Mouse (Mus musculus) heart, postnatal 25 days (tissue): ENCODE data around the gene Ankrd33. TPM values are rescaled to one million over a fixed set of nuclear protein-coding genes. Genes with fewer than 3 reads are reported as not detected.
"Not testable (repeated sequence)": the region's sequence is repeated elsewhere in the genome, so short reads cannot be mapped to it uniquely, and the experiment has no call there.

Experiments
- DNase-seq: peaks from one replicate; pipeline ENCODE4 v3.0.0; 2022; ENCODE audit warnings: low spot score
- intact Hi-C: fragments of 180-260 bp; cut with DNase I; formaldehyde crosslinking; loops from one replicate; pipeline ENCODE4 v1.15.1; 2025
- total RNA-seq, 2 experiments: library from RNA; stranded (reverse); gene quantifications; 2 replicates each; pipeline ENCODE4 v1.2.3; 2021

Gene Ankrd33
- total RNA-seq, 2 experiments from 2014 or later, result not detected

DNA sequence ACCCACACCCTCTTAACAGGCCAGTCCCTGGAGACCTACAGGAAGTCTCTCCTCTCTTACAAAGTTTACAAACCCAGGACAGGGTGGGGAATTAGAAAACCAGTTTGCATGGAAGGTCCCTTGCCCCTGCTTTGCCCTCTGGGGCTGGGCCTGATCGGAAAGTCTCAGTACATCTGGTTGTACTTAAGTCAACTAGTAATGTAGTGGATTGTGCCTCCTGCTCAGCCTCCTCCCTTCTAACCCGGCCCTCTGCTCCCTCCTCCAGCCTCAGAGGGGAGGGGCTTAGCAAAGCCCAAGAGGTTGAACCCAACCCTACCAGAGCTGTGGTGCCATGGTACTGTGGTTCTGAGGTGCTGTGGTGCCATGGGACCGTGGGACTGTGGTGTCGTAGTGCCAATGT, 33.3 kb upstream of the Ankrd33 start:
- DNase-seq, result no peak
- intact Hi-C loops, result no loop called here

DNA sequence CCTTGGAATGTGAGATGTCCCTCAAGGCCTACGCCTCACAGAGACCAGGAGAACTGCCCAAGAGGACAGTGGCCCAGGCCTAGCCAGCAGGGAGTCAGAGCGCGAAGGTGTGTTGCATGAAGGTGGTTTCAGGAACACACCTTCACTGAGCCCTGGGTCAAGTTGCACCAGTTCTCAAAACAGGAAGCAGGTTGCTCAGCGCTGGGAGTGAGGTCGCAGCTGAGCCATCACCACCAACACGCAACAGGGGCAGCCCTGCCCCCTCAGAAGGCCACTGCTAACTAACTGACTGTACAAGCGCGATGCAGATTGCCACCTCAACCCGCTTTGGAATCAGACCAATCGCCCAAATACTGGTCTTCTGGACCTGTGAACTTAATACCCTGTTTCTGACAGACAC, 31.1 kb upstream of the Ankrd33 start:
- no peak for DNase-seq
- intact Hi-C loops, result no loop called here

DNA sequence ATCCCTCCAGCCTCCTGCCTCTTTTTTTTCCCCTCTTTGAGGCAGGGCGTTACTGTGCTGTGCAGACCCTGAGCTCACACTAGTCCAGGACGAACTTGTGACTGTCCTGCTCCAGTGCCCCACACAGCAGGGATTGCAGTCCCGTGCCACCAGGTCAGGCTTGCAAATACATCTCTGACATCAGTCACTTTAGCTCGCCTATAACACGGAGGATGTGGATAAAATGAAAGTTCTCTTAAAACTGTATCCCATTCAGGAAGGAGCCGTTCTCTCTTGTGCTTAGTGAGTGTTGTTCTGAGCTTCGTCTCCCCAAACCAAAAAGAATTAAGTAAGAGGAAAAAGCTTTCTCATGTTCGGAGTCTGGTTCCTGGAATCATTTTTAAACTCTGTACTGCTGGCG, 29.1 kb upstream of the Ankrd33 start:
- intact Hi-C loops, result no loop called here
- no peak for DNase-seq

DNA sequence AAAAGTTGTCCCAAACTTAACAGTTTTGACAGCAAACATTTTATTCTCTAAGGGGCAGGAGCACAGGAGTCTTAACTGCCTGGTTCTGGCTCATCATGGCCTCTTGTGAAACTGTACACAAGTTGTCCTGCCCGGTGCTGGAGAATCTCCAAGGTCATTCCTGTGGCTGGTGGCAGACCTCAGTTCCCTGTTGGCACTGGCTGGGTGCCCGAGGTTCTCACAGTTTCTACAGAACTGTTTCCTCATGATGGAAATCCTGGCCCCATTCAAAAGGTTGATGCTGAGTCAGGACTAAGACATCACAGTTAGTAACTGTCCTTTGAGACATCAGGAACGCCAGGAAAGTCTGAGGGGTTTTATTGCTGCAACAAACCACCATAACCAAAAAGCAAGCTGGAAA, 28.6 kb upstream of the Ankrd33 start:
- DNase-seq, result no peak

DNA sequence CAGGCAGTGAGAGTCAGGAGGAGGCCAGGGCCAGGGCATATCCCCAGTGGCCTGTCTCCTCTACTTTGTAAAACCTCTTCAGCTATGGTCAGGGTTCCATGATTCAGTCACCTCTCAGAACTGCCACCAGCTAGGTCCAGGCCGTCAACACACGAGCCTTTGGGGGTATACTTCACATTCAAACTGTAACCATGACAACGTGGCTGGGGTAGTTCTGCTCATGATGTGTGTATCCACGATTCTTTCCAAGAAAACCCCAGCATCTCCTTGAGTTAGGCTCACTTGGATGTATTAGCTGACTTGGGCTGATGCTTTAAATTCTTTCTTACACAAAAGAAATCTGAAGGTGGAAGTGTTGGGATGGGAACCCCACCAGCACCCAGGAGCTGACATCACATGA, 27.3 kb upstream of the Ankrd33 start:
- intact Hi-C loops, result no loop called here
- no peak for DNase-seq

More for the DNA sequence above, 28.6 kb upstream of the Ankrd33 start:
- intact Hi-C loops, result no loop called here

DNA sequence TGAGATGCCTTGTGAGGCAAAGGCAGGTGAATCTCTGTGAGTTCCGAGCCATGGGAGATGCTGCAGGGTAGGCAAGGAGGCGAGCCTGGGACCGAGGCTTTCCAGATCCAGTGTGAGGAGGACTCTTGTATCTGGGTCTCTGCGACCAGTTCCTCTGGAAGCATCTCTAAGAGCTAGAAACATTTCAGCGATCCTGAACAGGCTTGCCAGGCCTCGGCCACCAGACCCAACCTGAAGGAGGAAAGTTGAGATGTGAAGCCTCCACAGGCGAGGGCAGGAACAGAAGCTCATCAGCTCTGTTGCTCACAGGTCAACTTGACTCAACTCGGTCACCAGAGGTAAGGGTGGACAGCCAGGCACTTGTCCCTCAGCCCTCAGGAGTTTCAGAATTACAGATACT, 24.0 kb upstream of the Ankrd33 start:
- no peak for DNase-seq
- intact Hi-C loops, result no loop called here

DNA sequence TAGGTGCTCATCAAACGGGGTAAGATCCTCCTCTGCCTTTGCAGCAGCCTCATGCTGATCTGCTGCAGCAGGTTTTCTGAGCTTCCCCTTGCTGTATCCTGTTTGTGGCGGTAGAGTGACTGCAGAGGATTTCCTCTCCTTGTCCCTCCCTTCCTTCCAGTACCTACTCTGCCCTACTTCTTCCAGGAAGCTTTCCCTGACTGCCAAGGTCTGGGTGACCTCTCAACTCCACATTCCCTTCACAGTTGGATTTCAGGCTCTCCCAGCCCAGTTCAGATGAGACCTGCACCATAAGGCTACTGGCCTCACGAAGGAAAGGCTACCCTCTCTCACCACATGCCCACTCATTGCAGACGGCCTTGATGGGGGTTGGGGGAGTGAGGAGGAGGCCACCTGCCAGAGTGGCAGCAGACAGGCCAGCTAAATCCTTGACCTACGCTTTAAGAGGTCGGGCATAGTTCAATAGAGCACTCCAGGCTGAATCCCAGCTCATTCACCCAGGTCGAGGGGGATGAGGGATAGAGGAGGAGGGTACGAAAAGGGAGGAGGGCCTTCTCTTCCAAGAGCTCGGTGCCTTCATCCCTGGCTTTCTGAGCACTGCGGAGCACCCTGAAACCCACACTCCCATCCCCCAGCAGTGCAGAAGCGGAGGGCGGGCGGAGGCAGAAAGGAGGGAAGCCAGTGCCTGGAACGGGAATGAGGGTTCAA, 23.3 kb upstream of the Ankrd33 start:
- DNase-seq, result no peak
- intact Hi-C loops, result no loop called here

DNA sequence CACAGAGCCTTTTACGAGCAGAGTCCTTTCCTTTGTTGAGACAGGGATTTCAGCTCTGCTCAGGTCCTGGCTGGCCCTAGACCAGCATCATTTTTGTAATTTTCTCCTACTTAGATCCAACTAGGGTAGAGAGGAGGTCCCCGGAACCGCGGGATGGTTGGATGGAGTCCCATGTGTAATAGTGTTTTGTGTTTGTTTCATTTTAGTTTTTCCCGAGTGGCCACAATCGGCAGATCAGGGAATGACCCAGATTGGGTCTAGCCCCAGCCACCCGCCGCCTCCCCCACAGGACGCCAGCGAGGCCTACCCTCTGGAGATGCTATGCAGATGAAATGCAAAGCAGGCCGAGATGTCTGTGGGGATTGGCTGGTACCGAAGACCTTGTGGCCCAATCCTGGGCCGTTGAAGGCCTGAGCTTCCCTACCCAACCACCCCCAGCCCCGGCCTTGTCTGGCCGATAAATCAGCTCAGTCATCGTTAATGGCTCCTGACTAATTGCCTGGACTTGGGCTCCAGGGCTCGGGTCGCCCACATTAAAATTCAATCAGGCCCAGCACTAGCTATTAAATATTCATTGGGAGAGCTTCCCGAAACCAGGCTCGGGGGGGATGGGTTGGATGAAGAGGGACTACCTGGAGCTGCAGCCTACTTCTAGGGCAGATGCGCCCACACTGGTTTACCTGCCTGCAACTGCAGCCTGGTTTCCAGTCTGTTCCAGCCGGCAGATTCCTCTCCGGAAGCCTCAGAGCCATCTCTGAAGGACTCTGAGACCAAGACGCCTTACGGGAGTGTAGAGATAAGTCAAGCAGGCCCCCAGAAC, 22.5 kb upstream of the Ankrd33 start:
- intact Hi-C loops, result no loop called here
- DNase-seq, result no peak

DNA sequence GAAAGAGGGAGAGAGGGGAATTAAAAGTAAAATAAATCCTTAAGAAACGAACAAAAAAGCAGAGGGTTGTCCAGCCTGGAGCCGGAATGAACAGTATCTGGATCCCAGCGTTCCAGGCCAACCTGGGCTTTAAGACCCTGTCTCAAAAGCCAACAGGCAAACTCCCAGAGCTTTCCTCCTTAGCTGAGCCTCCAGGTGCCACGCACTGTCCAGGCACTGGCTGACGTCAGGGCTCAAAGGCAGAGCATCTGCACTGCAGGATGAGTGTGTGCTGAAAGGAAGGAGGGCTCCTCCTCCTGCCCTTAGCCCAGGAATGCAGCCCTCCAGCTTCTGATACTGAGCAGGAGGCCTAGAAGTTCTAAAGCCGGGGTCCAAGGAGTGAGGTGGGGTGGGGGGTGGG, 21.6 kb upstream of the Ankrd33 start:
- no peak for DNase-seq
- intact Hi-C loops, result no loop called here

DNA sequence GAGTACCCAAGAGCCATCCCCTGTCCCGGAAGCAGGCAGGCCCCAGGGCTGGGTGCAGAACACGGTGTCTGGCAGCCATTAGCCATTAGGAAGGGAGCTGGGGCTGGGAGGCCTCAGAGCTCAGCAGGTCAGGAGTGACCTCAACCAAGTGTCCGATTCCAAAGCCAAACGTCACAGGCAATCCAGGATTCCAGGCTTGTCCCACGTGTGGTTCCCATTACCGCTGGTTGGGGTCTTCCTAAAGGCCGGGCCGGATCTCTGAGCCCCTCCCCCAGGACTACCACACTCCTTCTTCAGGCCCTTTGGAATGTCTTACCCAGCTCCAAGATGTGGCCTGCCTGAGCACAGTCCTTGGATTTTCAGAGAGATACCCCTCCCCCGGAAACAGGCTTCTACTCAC, 20.6 kb upstream of the Ankrd33 start:
- DNase-seq, result no peak
- intact Hi-C loops, result no loop called here

DNA sequence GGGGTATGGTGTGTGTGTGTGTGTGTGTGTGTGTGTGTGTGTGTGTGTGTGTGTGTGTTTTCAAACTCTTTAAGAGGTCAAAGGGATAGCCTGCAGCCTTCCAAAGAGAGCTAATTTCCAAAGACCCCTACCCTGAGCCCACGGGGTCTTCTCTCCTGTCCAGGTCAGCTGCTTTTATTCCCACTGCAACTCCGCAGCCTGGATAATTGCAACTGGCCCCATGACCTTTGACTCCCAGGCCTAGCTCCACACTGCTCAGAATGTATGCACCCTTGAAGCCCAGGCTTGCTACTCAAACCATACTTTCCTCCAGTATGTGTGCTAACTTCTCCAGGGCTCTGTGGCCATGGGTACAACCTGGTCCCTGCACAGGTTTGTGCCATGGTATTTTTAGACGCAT, 20.2 kb upstream of the Ankrd33 start:
- no peak for DNase-seq
- intact Hi-C loops, result no loop called here

DNA sequence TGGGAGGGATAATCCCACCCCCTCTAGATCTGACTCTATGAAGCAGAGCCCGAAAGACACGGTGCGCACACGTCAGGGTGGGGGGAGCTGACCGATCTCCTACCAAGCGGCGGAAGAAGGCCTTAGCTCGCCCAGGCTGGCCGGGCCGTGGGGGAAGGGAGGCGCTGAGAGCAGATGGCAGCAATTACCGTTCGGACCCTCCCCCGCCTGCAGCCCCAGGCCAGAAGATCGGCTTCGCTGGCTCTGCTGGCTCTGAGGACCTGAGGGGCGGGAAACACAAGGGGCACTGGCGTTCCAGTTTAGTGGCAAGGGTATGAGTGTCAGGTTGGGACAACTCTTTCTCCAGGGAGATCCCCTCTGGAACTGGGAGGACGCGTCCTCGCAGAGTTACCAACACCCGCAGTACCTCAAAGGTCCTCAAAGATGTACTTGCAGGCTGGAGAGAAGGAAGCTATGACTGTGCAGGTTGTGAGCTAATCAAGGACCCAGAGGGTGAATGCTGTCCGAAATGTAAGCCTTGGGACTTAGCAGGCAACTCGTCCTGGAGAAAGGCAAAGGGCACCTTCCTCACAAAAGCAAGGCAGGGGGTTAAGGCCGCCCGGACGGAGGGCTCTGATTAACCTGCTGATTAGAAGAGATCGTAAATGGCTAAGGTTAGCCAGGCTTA, 17.4 kb upstream of the Ankrd33 start:
- DNase-seq, result no peak
- intact Hi-C loops, result no loop called here

DNA sequence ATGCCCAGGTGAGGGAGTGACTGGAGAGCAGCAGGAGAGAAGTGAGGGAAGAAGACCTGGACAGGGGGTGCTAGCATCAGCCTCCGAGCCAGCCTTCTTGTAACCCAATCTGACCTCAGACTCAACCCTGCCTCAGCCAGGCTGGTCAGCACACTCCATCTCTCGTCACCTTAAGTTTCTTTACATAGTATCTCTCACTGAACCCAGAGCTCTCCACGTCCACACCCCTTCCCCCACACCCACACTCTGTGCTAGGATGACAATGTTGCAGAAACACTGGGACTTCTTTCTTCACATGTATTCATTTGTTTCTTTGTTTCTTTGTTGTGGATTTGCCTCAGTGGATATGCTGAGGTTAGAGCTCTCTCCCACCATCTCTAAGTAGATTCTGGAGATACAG, 14.6 kb upstream of the Ankrd33 start:
- no peak for DNase-seq
- intact Hi-C loops, result no loop called here

DNA sequence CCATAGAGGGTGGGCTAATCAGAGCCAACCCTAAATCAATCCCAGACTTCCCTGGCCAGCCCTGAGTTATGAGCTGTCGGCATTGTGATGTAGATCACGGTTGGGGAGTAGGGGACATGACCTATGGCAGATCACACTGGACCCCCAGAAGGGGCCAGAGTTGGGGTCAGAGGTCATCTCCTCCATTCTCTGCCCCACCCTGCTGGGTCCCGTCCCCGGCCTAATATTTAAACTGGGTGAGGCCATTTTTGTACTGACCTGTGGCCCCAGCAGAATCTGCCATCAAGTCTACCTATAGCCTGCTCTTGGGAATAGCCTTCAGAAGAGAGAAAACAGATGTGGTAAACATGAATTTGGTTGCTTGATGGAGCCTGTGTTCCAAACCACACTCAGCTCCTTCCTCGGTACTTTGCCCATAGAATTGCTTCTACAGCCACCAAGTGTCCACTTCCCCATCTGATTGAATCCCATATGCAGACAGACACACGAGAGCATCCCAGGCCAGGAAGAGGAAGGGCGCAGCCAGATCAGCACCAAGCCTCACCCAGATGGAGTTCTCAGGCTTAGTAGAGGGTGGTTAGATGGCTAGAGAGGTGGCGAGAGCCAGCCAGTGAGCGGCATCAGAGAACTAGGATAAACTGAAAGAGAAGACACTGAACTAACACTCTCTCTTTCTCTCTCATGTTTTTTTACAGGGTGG, 11.8 kb upstream of the Ankrd33 start:
- DNase-seq, result no peak
- intact Hi-C loops, result loop anchor here (2.0 kb wide), 2 partner anchors 23 to 47 kb away; no protein-coding TSS in a partner anchor

DNA sequence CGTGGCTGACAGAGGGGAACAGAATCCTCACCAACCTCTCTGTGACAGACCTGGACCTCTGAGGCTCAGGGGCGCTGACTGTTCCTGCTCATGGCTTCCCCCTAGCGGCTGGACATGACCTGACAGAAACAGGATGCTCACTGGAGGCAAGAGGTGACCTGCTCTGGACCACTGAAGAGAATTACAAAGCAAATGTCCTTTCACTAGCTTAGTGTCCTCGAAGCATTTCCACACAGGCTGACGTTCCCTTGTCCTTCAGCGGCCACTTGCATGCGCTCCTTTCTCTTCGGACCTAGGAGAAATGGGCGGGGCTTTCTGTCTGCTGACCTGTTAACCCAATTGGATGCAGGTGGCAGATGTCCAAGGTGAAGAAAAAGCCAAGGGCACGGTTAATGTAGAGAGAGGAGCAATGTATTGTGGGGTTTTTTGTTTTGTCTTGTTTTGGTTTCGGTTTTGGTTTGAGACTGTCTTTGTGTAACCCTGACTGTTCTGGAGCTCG, 10.0 kb upstream of the Ankrd33 start:
- peak; percentile 61 for DNase-seq
- intact Hi-C loops, result loop anchor here (2.0 to 5.0 kb wide), 4 partner anchors 25 to 92 kb away; no protein-coding TSS in a partner anchor

DNA sequence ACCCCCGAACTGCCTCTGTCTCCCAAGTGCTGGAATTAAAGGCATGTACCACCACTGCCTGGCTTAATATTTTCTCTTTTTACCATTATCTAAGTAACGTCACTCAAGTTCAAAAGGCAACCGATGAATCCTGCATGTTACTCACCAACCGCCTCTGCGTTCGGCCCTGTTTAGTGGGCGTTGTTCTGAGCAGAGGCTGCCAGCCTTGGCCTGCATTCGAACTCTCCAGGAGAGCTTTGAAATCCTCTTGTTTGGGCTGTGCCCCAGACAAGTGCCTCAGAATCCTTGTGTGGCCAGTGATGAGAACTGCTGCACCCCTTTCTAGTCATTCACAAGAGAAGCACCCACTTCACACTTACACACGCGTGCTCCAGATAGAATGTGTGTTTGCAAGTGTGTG, 9.5 kb upstream of the Ankrd33 start:
- DNase-seq, result no peak
- intact Hi-C loops, result loop anchor here (5.0 kb wide), 2 partner anchors 34 to 91 kb away; no protein-coding TSS in a partner anchor

DNA sequence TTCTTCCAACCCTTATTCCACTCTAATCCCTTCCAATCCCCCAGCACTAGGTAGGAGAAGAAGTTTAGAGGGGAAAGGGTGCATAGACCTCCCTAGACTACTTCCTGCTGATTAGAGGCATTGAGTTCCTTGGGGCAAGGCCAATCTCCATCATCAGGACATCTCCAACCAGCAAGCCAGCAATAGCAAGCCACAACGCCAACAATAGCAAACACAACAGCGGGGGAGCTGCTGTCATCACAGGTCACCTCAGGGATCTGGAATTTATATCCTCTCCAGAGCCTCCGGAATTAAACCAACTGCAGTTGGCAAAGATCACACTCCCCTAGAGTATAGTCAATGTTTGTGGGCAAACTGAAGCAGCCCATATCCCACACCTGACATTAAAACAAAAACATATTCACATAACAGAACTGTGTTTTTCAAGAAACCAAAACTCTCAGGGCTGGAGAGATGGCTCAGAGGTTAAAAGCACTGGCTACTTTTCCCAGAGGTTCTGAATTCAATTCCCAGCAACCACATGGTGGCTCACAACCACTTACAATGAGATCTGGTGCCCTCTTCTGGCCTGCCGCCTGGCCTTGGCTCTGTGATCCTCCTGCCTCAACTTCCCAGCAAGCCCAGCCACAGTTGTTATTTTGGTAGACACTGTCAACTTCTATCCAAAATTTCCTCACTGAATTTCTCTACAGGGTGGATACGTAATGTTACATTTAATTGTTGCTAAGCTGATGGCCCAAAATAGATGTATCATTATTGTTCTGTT, 7.5 kb upstream of the Ankrd33 start:
- no peak for DNase-seq
- intact Hi-C loops, result loop anchor here (5.0 kb wide), 2 partner anchors 36 to 89 kb away; no protein-coding TSS in a partner anchor

DNA sequence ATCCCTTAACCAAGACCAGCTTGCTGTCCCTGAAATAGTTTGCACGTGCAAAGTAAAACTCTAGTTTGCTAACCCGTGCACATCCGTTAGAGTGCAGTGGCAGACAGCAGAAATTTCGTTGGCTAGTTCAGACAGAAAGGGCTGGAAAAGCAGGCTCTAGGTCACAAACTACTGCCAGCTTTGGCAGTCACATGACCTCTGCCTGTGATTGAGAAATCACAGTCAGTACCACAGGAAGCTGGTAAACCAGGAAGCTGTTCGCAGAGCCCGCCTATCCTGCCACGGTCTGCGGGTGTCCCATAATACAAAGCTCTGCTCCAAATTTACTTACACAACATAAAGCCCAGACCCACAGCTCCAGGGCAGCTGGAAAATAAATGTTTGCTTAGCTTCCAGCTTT, 2.4 kb upstream of the Ankrd33 start:
- intact Hi-C loops, result no loop called here
- peak; percentile 51 for DNase-seq

DNA sequence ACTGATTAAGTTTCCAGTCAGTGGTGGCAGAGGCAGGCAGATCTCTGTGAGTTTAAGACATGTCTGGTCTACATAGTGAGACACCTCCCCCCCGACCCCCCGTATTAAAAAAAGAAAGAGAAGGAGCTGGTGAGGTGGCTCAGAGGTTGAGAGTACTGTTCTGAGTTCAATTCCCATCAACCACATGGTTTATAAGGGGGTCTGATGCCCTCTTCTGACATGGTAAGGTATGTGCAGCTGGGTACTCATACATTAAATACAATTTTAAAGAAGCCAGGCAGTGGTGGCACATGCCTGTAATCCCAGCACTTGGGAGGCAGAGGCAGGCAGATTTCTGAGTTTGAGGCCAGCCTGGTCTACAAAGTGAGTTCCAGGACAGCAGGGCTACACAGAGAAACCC, 1.8 kb upstream of the Ankrd33 start:
- DNase-seq, intact Hi-C loops: not testable (repeated sequence)
